Mouse (Mus musculus): ENCODE measurements around the gene Marf1. TPM values are rescaled to one million over a fixed set of nuclear protein-coding genes. Genes with fewer than 3 reads are reported as not detected.

Gene Marf1
- polyA plus RNA-seq, 1 experiment from 2014 or later: 8.6 TPM

- Histone ChIP-seq H3K4me1 (no peaks in the 10 kb centered on the region), H3K4me2 (no peak overlapping the region), H3K27ac (replicated peaks) (no peak overlapping the region), H3K4me3 (no peak overlapping the region), H3K9me3 (no peaks in the 10 kb centered on the region), H3K36me3 (peaks cover 96% of the 10 kb centered on the region), H3K27me3 (replicated peaks) (no peaks in the 10 kb centered on the region), H3K9ac (no peak overlapping the region)
- 75% methylated on average over 1 of the region's 1 CpGs for WGBS
- ATAC-seq (ENCODE audit: extremely low read depth, insufficient number of reproducible peaks, low FRiP score, low TSS enrichment): no peak
Measured at GRCm38 (mm10) chr16:14137976-14138561, 25.1 kb downstream of the Marf1 start.

DNA sequence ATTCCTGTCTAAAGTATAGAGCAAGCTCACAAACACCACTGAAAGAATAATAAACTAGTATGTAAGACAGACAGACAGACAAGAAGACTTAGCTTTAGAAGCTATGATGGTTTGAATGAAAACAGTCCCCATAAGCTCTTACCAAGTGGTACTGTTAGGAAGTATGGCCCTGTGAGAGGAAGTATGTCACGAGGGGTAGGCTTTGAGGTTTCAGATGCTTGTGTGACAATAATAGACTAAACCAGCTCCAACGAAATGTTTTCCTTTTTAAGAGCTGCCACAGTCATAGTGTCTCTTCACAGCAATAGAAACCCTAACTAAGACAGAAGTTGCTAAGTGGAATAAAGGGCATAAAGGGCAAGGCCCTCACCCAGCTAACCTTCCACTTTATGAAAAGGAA is 28.1 kb downstream of the Marf1 start:
- H3K27me3 ChIP-seq (replicated peaks): no peaks in the 10 kb centered on the region
- no peak overlapping the region for H3K4me3 ChIP-seq
- no peak overlapping the region for H3K9ac ChIP-seq
- 83% methylated on average over 2 of the region's 2 CpGs for WGBS
- no peaks in the 10 kb centered on the region for H3K9me3 ChIP-seq
- no peak overlapping the region for H3K27ac ChIP-seq (replicated peaks)
- no peak for ATAC-seq (ENCODE audit: extremely low read depth, insufficient number of reproducible peaks, low FRiP score, low TSS enrichment)
- H3K4me1 ChIP-seq: no peaks in the 10 kb centered on the region
- peaks cover 97% of the 10 kb centered on the region for H3K36me3 ChIP-seq
- no peak overlapping the region for H3K4me2 ChIP-seq

DNA sequence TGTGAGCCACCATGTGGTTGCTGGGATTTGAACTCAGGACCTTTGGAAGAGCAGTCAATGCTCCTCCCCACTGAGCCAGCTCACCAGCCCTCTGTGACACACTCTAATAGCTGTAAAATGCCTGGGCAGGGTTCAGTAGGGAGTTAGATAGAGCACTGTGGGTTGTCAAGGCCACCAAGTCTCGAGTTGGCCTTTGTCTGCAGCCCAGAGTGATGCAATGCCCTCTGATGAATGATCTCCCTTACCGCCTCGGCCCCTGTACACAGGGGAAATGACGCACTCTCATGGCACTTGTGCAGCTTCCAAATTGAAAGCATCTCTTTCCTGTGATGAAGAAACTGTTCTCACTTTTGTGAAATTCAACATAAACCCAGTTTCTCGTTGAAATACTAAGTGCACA is 31.3 kb downstream of the Marf1 start:
- Histone ChIP-seq H3K36me3 (peaks cover 100% of the 10 kb centered on the region), H3K9me3 (no peaks in the 10 kb centered on the region), H3K27ac (replicated peaks) (no peak overlapping the region), H3K27me3 (replicated peaks) (no peaks in the 10 kb centered on the region), H3K4me2 (no peak overlapping the region), H3K9ac (no peak overlapping the region), H3K4me3 (no peak overlapping the region), H3K4me1 (no peaks in the 10 kb centered on the region)
- WGBS: 86% methylated on average over 5 of the region's 5 CpGs
- no peak for ATAC-seq (ENCODE audit: extremely low read depth, insufficient number of reproducible peaks, low FRiP score, low TSS enrichment)

DNA sequence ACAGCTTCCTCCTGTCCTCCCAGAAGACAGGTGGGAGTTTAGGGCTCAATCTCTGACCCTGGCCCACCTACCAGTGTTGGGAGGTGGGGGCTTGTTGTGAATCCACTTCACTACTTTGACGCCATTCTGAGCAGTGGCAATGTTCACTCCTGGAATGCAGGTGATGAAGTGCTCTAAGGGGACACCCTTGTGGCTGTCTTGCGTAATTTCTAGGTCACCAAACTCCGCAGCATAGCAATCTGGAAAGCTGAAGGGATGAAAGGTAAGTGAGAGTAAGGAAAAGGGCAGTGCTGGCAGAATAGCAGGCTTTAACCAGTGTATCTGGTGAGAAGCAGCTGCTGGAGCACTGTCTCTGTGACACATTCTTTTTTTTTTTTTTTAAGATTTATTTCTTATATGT is 31.8 kb downstream of the Marf1 start:
- 75% methylated on average over 3 of the region's 3 CpGs for WGBS
- peaks cover 100% of the 10 kb centered on the region for H3K36me3 ChIP-seq
- H3K9me3 ChIP-seq: no peaks in the 10 kb centered on the region
- H3K4me3 ChIP-seq: no peak overlapping the region
- no peak for ATAC-seq (ENCODE audit: extremely low read depth, insufficient number of reproducible peaks, low FRiP score, low TSS enrichment)
- no peaks in the 10 kb centered on the region for H3K27me3 ChIP-seq (replicated peaks)
- no peak overlapping the region for H3K9ac ChIP-seq
- no peak overlapping the region for H3K27ac ChIP-seq (replicated peaks)
- H3K4me1 ChIP-seq: no peaks in the 10 kb centered on the region
- H3K4me2 ChIP-seq: no peak overlapping the region

GRCm38 (mm10) chr16:14130796-14131195 is 32.4 kb downstream of the Marf1 start:
- H3K4me2 ChIP-seq: no peak overlapping the region
- H3K9ac ChIP-seq: no peak overlapping the region
- no peak for ATAC-seq (ENCODE audit: extremely low read depth, insufficient number of reproducible peaks, low FRiP score, low TSS enrichment)
- WGBS: 91% methylated on average over 7 of the region's 7 CpGs
- H3K4me3 ChIP-seq: no peak overlapping the region
- peaks cover 100% of the 10 kb centered on the region for H3K36me3 ChIP-seq
- H3K27ac ChIP-seq (replicated peaks): no peak overlapping the region
- H3K4me1 ChIP-seq: no peaks in the 10 kb centered on the region
- no peaks in the 10 kb centered on the region for H3K27me3 ChIP-seq (replicated peaks)
- H3K9me3 ChIP-seq: no peaks in the 10 kb centered on the region

DNA sequence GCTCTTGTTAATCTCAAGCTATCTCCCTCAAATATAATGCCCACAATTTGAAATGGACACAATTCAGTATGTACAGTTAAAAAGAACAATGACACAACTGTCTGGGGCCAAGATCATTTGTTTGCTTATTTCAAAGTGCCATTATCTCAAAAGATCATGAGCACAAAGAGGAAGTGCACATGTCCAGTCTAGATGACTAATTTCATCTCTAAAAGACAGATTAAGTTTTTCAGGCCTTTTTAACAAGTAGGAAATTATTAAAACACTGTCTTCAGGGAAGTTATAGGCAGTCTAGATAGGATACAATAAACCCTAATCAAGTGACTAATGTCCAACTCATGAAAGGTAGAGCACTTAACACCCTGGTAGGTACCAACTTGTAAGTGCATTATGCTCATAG is 34.2 kb downstream of the Marf1 start:
- Histone ChIP-seq H3K36me3 (peaks cover 100% of the 10 kb centered on the region), H3K9me3 (no peaks in the 10 kb centered on the region)

GRCm38 (mm10) chr16:14125253-14125652 is 37.9 kb downstream of the Marf1 start:
- ATAC-seq (ENCODE audit: extremely low read depth, insufficient number of reproducible peaks, low FRiP score, low TSS enrichment): no peak
- no peaks in the 10 kb centered on the region for H3K4me1 ChIP-seq
- H3K9me3 ChIP-seq: no peaks in the 10 kb centered on the region
- no peak overlapping the region for H3K9ac ChIP-seq
- 87% methylated on average over 1 of the region's 1 CpGs for WGBS
- H3K4me2 ChIP-seq: no peak overlapping the region
- H3K27ac ChIP-seq (replicated peaks): no peak overlapping the region
- no peak overlapping the region for H3K4me3 ChIP-seq
- no peaks in the 10 kb centered on the region for H3K27me3 ChIP-seq (replicated peaks)
- peaks cover 100% of the 10 kb centered on the region for H3K36me3 ChIP-seq

More for the DNA sequence above, 34.2 kb downstream of the Marf1 start:
- Histone ChIP-seq H3K4me2 (no peak overlapping the region), H3K4me3 (no peak overlapping the region), H3K4me1 (no peaks in the 10 kb centered on the region), H3K9ac (no peak overlapping the region), H3K27ac (replicated peaks) (no peak overlapping the region), H3K27me3 (replicated peaks) (no peaks in the 10 kb centered on the region)
- ATAC-seq (ENCODE audit: extremely low read depth, insufficient number of reproducible peaks, low FRiP score, low TSS enrichment): no peak

DNA sequence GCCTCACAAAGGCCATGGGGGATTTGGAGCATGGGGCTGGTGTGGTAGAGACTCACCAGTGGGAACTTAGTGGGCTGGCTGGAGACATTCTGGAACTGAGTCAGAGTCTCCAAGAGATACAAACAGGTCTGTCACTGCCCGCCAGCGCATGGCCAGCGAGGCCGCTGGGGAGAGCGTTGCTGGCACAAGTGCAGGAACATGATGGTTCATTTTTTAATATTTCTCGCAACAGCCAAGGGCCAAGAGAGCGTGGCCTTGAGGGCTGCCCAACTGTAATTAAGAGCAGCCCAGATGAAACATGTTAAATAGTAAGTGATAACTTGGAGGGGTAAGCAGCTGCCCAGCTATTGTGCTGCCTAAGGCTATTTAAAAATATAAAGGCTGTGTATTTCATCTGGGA is 38.4 kb downstream of the Marf1 start:
- Histone ChIP-seq H3K9ac (no peak overlapping the region), H3K9me3 (no peaks in the 10 kb centered on the region), H3K4me2 (no peak overlapping the region), H3K27ac (replicated peaks) (no peak overlapping the region), H3K36me3 (peaks cover 99% of the 10 kb centered on the region), H3K4me3 (no peak overlapping the region), H3K4me1 (no peaks in the 10 kb centered on the region), H3K27me3 (replicated peaks) (no peaks in the 10 kb centered on the region)
- 96% methylated on average over 7 of the region's 7 CpGs for WGBS
- ATAC-seq (ENCODE audit: extremely low read depth, insufficient number of reproducible peaks, low FRiP score, low TSS enrichment): no peak

DNA sequence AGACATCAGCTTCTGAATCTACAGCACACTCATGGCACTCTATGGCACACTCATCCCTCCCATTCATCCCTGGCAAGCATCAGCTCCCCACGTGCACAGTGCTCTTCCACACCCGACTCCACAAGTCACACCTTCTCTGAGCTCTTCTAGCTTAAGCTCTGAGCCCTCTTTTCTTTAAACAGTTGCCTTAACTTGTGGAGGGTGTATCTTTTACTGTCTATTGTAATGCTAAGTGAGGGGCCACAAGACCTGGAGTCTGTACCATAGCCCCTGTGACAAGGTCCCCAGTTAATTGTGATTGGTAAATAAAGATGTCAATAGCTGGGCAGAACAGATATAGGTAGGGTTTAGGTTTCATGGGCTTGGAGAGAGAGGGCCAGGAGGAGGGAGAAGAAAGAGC is 39.2 kb downstream of the Marf1 start:
- no peak overlapping the region for H3K4me2 ChIP-seq
- H3K27me3 ChIP-seq (replicated peaks): no peaks in the 10 kb centered on the region
- no peak for ATAC-seq (ENCODE audit: extremely low read depth, insufficient number of reproducible peaks, low FRiP score, low TSS enrichment)
- H3K36me3 ChIP-seq: peaks cover 96% of the 10 kb centered on the region
- H3K27ac ChIP-seq (replicated peaks): no peak overlapping the region
- WGBS: 85% methylated on average over 2 of the region's 2 CpGs
- no peak overlapping the region for H3K9ac ChIP-seq
- H3K4me1 ChIP-seq: no peaks in the 10 kb centered on the region
- no peak overlapping the region for H3K4me3 ChIP-seq
- no peaks in the 10 kb centered on the region for H3K9me3 ChIP-seq

- Histone ChIP-seq H3K4me3 (no peak overlapping the region), H3K36me3 (peaks cover 90% of the 10 kb centered on the region)
- no peak for ATAC-seq (ENCODE audit: extremely low read depth, insufficient number of reproducible peaks, low FRiP score, low TSS enrichment)
Measured at GRCm38 (mm10) chr16:14122586-14122985, 40.6 kb downstream of the Marf1 start.

DNA sequence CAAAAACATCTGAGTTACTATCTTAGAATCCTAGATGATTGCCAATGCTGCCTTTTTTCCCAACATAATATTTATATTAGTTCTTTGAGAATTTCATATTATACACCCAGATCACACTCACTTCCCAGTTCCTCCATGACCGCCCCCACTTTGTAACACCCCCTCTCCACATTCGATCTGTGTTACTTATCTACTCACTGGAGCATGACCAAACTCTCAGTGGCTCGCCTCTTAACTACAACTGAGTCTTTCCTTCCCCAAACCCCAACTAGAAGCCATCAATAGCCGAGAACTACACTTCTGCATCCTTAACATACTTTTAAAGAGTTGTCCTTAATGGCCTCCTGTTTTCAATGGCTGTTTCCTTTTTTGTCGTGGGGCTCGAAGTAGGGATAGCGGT is 41.6 kb downstream of the Marf1 start:
- no peak for ATAC-seq (ENCODE audit: extremely low read depth, insufficient number of reproducible peaks, low FRiP score, low TSS enrichment)
- Histone ChIP-seq H3K9ac (no peak overlapping the region), H3K36me3 (peaks cover 89% of the 10 kb centered on the region), H3K9me3 (no peaks in the 10 kb centered on the region), H3K4me1 (0 out of 2 replicates have a peak, but pooled peaks cover 8% of the 10 kb centered on the region), H3K4me3 (no peak overlapping the region), H3K4me2 (no peak overlapping the region), H3K27ac (replicated peaks) (no peak overlapping the region), H3K27me3 (replicated peaks) (no peaks in the 10 kb centered on the region)
- WGBS: 93% methylated on average over 7 of the region's 7 CpGs

More at GRCm38 (mm10) chr16:14122586-14122985, 40.6 kb downstream of the Marf1 start:
- H3K4me1 ChIP-seq: 0 out of 2 replicates have a peak, but pooled peaks cover 6% of the 10 kb centered on the region
- no peaks in the 10 kb centered on the region for H3K9me3 ChIP-seq
- no peak overlapping the region for H3K27ac ChIP-seq (replicated peaks)
- no peak overlapping the region for H3K4me2 ChIP-seq
- H3K27me3 ChIP-seq (replicated peaks): no peaks in the 10 kb centered on the region
- no peak overlapping the region for H3K9ac ChIP-seq

DNA sequence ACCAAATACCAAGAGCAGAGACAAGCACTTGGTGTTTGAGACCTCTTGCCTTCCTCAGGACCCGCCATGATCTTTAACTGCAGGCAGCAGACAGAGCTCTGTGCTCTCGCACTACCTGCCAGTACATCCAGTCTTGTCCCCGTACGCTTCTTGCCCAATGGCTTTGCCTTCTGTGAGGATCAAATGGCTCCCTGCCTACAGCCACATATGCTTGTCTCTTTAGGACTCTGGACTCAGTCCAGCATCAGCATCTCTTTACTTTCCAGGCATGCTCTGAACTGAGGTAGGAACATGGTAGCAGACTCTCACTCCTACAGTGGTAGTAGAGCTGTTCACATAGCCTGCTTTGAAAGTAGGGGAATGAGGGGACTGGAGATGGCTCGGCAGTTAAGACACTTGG is 42.2 kb downstream of the Marf1 start:
- WGBS: 89% methylated on average over 5 of the region's 5 CpGs

More for the DNA sequence above, 42.2 kb downstream of the Marf1 start:
- no peak for ATAC-seq (ENCODE audit: extremely low read depth, insufficient number of reproducible peaks, low FRiP score, low TSS enrichment)
- H3K9ac ChIP-seq: no peak overlapping the region
- H3K4me1 ChIP-seq: 0 out of 2 replicates have a peak, but pooled peaks cover 8% of the 10 kb centered on the region
- H3K4me2 ChIP-seq: no peak overlapping the region
- peaks cover 89% of the 10 kb centered on the region for H3K36me3 ChIP-seq
- no peaks in the 10 kb centered on the region for H3K27me3 ChIP-seq (replicated peaks)
- no peak overlapping the region for H3K4me3 ChIP-seq
- no peak overlapping the region for H3K27ac ChIP-seq (replicated peaks)
- no peaks in the 10 kb centered on the region for H3K9me3 ChIP-seq

Data from heart, embryonic 13.5 days (tissue).